Mouse (Mus musculus) ES-E14 (cell line): Measurements from ENCODE around the gene Trpt1.

Experiments
- CHD2 ChIP-seq: IDR thresholded peaks from 2 replicates; pipeline ENCODE4 v1.6.1; 2014; ENCODE audit warnings: mild to moderate bottlenecking, low read depth, low read length, inconsistent platforms
- MAFK ChIP-seq: IDR thresholded peaks from 2 replicates; pipeline ENCODE4 v1.6.1; 2014; ENCODE audit warnings: mild to moderate bottlenecking, low read depth, low read length, inconsistent platforms; ENCODE audit not compliant: insufficient read depth
- ZC3H11A ChIP-seq: IDR thresholded peaks from 2 replicates; pipeline ENCODE4 v1.6.1; 2012; ENCODE audit warnings: low read depth, mild to moderate bottlenecking, inconsistent platforms, low read length, borderline replicate concordance
- ZNF384 ChIP-seq: IDR thresholded peaks from 2 replicates; pipeline ENCODE4 v1.6.1; 2012; ENCODE audit warnings: low read depth, low read length, inconsistent platforms

GRCm38 (mm10) chr19:6999360-7000063 lies 3.6 kb downstream of the Trpt1 start:
- TF ChIP-seq CHD2 (no peak), ZNF384 (no peak), MAFK (no peak), ZC3H11A (no peak)
